Mouse (Mus musculus) ES-E14 (cell line): ENCODE results near the gene Drc7.

Experiments used
- CHD2 ChIP-seq: IDR thresholded peaks from 2 replicates; pipeline ENCODE4 v1.6.1; 2014; ENCODE audit warnings: mild to moderate bottlenecking, low read depth, low read length, inconsistent platforms
- HCFC1 ChIP-seq: IDR thresholded peaks from 2 replicates; pipeline ENCODE4 v1.6.1; 2012; ENCODE audit warnings: low read length, inconsistent platforms, borderline replicate concordance; ENCODE audit not compliant: insufficient read depth
- MAFK ChIP-seq: IDR thresholded peaks from 2 replicates; pipeline ENCODE4 v1.6.1; 2014; ENCODE audit warnings: mild to moderate bottlenecking, low read depth, low read length, inconsistent platforms; ENCODE audit not compliant: insufficient read depth
- ZC3H11A ChIP-seq: IDR thresholded peaks from 2 replicates; pipeline ENCODE4 v1.6.1; 2012; ENCODE audit warnings: low read depth, mild to moderate bottlenecking, inconsistent platforms, low read length, borderline replicate concordance
- ZNF384 ChIP-seq: IDR thresholded peaks from 2 replicates; pipeline ENCODE4 v1.6.1; 2012; ENCODE audit warnings: low read depth, low read length, inconsistent platforms

DNA sequence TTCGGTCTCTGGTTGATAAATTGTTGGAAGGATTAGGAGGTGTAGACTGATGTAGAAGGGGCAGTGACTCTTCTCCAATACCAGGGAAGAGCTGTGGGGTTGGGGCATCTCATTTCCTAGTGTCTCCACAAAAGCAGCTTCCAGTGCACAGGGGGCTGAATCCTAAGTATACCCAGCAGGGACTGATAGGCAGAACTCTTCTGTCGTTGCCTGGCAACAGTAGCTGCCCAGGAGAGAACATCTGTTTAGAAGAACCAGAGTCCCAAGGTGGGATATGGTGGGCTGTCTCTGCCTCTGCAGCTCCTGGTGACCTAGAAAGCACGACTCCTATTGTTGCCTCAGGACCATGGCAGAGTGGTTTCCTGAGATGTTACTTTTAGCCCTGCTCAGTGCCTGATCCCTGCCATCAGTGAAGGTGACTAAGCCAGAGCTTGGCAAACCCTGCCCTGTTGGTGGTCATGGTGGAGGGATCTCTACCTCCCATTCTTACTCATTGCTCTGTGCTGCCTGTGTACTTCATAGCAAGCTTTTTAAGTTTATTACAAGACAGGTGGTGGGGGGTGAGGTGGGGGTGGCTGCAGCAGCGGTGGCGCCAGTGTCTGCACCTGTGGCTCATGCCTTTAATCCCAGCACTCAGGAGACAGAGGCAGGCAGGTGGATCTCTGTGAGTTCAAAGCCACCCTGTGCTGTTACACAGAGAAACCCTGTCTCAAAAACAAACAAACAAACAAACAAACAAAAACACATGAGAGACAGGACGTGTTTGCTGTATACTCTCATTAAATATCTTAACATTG, 6.8 kb upstream of the Drc7 start:
- TF ChIP-seq ZC3H11A (no peak), HCFC1 (no peak), CHD2 (no peak), MAFK (no peak), ZNF384 (no peak)
